Mouse (Mus musculus) kidney, adult 2 months (tissue): ENCODE results near the gene Gch1. TPM values are rescaled to one million over a fixed set of nuclear protein-coding genes. Genes with fewer than 3 reads are reported as not detected.

Experiments
- DNase-seq: peaks from one replicate; pipeline ENCODE4 v3.0.0; 2021
- H3K27ac ChIP-seq: fragments of 200-500 bp; 2 replicates; pipeline ENCODE4 v1.5.1; 2012; ENCODE audit warnings: low read depth, low read length, control low read depth, inconsistent platforms; ENCODE audit not compliant: insufficient read depth
- H3K27me3 ChIP-seq: fragments of 200-500 bp; replicated peaks from 2 replicates; pipeline ENCODE4 v1.6.1; 2012; ENCODE audit warnings: mild to moderate bottlenecking, moderate library complexity, low read length, inconsistent platforms; ENCODE audit not compliant: control insufficient read depth, insufficient read depth
- H3K36me3 ChIP-seq: fragments of 200-500 bp; 2 replicates; pipeline ENCODE4 v1.6.1; 2012; ENCODE audit warnings: mild to moderate bottlenecking, moderate library complexity, low read length, inconsistent platforms; ENCODE audit not compliant: control insufficient read depth, insufficient read depth
- H3K4me1 ChIP-seq: fragments of 200-500 bp; 2 replicates; pipeline ENCODE4 v1.6.1; 2011; ENCODE audit warnings: low read length; ENCODE audit not compliant: control insufficient read depth, insufficient read depth
- H3K4me3 ChIP-seq: fragments of 200-500 bp; 2 replicates; pipeline ENCODE4 v1.5.1; 2011; ENCODE audit warnings: mild to moderate bottlenecking, low read depth, low read length, control low read depth; ENCODE audit not compliant: insufficient read depth
- CTCF ChIP-seq: fragments of 200-500 bp; conservative IDR thresholded peaks from 2 replicates; pipeline ENCODE4 v1.5.1; 2011; ENCODE audit warnings: low read depth, mild to moderate bottlenecking, control low read depth, low read length, moderate library complexity, mixed read lengths; ENCODE audit not compliant: insufficient read depth, insufficient read length
- POLR2A ChIP-seq: fragments of 200-500 bp; IDR thresholded peaks from one replicate; pipeline ENCODE4 v1.6.1; 2011; ENCODE audit warnings: low read depth, low read length, control low read depth
- WGBS: fragments of 180-500 bp; shearing (Covaris S2); methylation state at CpG from one replicate; pipeline ENCODE4 v1.1.7; 2018; 5-methylcytosine and 5-hydroxymethylcytosine counted together
- polyA plus RNA-seq: library from polyadenylated mRNA; depleted of rRNA; stranded (reverse); fragments of >200 nt; gene quantifications from 2 replicates; pipeline ENCODE4 v1.2.3, GENCODE M21; 2012

Gene Gch1
- polyA plus RNA-seq, 1 experiment, result 2.5 TPM

GRCm38 (mm10) chr14:47187666-47188360 lies 1.4 kb downstream of the Gch1 start:
- DNase-seq, result peak; percentile 49

GRCm38 (mm10) chr14:47187261-47187660 lies 2.0 kb downstream of the Gch1 start:
- Histone ChIP-seq H3K27ac (peak overlapping the region; percentile 48), H3K36me3 (no peaks in the 10 kb centered on the region), H3K27me3 (no peaks in the 10 kb centered on the region), H3K4me3 (no peak overlapping the region), H3K4me1 (no peaks in the 10 kb centered on the region; the same call in 1 of the 2 replicates)
- no peak for DNase-seq
- TF ChIP-seq POLR2A, result no peak
- no peak for TF ChIP-seq CTCF
- WGBS, result 79% methylated on average over 1 of the region's 1 CpGs

More at GRCm38 (mm10) chr14:47187666-47188360, 1.4 kb downstream of the Gch1 start:
- TF ChIP-seq CTCF (no peak), POLR2A (no peak)
- no peaks in the 10 kb centered on the region; the same call in 1 of the 2 replicates for H3K4me1 ChIP-seq
- peak overlapping the region; percentile 99 for H3K4me3 ChIP-seq
- H3K27me3 ChIP-seq, result no peaks in the 10 kb centered on the region
- 58% methylated on average over 12 of the region's 12 CpGs for WGBS
- no peaks in the 10 kb centered on the region for H3K36me3 ChIP-seq
- peak overlapping the region; percentile 74 for H3K27ac ChIP-seq

- WGBS, result 75% methylated on average over 2 of the region's 2 CpGs
- H3K27me3 ChIP-seq, result no peaks in the 10 kb centered on the region
- no peak for DNase-seq
- H3K36me3 ChIP-seq, result no peaks in the 10 kb centered on the region
- H3K27ac ChIP-seq, result no peak overlapping the region
- no peak overlapping the region for H3K4me3 ChIP-seq
- H3K4me1 ChIP-seq, result no peaks in the 10 kb centered on the region; the same call in 1 of the 2 replicates
- no peak for TF ChIP-seq CTCF
- TF ChIP-seq POLR2A, result no peak
Observed at GRCm38 (mm10) chr14:47186561-47186960, 2.7 kb downstream of the Gch1 start.

GRCm38 (mm10) chr14:47181497-47182290 lies 7.5 kb downstream of the Gch1 start:
- no peaks in the 10 kb centered on the region for H3K4me1 ChIP-seq
- H3K4me3 ChIP-seq, result no peak overlapping the region
- DNase-seq, result peak; percentile 55
- 54% methylated on average over 11 of the region's 11 CpGs for WGBS
- no peaks in the 10 kb centered on the region for H3K36me3 ChIP-seq
- 0 out of 2 replicates have a peak, but pooled peaks have one; percentile 0 for TF ChIP-seq CTCF
- no peak for TF ChIP-seq POLR2A
- H3K27me3 ChIP-seq, result no peaks in the 10 kb centered on the region
- no peak overlapping the region for H3K27ac ChIP-seq

GRCm38 (mm10) chr14:47178851-47179250 lies 10.4 kb downstream of the Gch1 start:
- Histone ChIP-seq H3K4me3 (no peak overlapping the region), H3K36me3 (no peaks in the 10 kb centered on the region), H3K27ac (no peak overlapping the region), H3K4me1 (no peaks in the 10 kb centered on the region), H3K27me3 (no peaks in the 10 kb centered on the region)
- no peak for DNase-seq
- TF ChIP-seq CTCF, result no peak
- TF ChIP-seq POLR2A, result no peak
- WGBS, result 93% methylated on average over 5 of the region's 5 CpGs

- H3K27me3 ChIP-seq, result no peaks in the 10 kb centered on the region
- DNase-seq, result peak; percentile 37
- no peak overlapping the region for H3K4me3 ChIP-seq
- TF ChIP-seq CTCF, result no peak
- no peak for TF ChIP-seq POLR2A
- H3K4me1 ChIP-seq, result no peaks in the 10 kb centered on the region
- 31% methylated on average over 13 of the region's 13 CpGs for WGBS
- no peaks in the 10 kb centered on the region for H3K36me3 ChIP-seq
- no peak overlapping the region for H3K27ac ChIP-seq
Observed at GRCm38 (mm10) chr14:47177846-47178414, 11.3 kb downstream of the Gch1 start.

- Histone ChIP-seq H3K36me3 (no peaks in the 10 kb centered on the region), H3K27ac (no peak overlapping the region), H3K4me3 (no peak overlapping the region), H3K4me1 (no peaks in the 10 kb centered on the region), H3K27me3 (no peaks in the 10 kb centered on the region)
- TF ChIP-seq CTCF (no peak), POLR2A (no peak)
- DNase-seq, result no peak
- 83% methylated on average over 5 of the region's 5 CpGs for WGBS
Observed at GRCm38 (mm10) chr14:47176226-47176625, 13.0 kb downstream of the Gch1 start.
